Mouse (Mus musculus) brain, embryonic 14.5 days (tissue): ENCODE data around the gene Tsc22d1.

Experiments
- CTCF ChIP-seq: fragments of 200-500 bp; IDR thresholded peaks from 2 replicates; pipeline ENCODE4 v1.5.1; 2012; ENCODE audit warnings: inconsistent platforms, mild to moderate bottlenecking, moderate library complexity, borderline replicate concordance; ENCODE audit not compliant: insufficient read depth, insufficient read length; ENCODE audit errors: extremely low read depth
- POLR2A ChIP-seq: fragments of 200-500 bp; IDR thresholded peaks from 2 replicates; pipeline ENCODE4 v1.6.1; 2012; ENCODE audit warnings: mild to moderate bottlenecking, inconsistent platforms, borderline replicate concordance; ENCODE audit not compliant: poor library complexity, insufficient read depth, insufficient read length, severe bottlenecking; ENCODE audit errors: extremely low read depth

DNA sequence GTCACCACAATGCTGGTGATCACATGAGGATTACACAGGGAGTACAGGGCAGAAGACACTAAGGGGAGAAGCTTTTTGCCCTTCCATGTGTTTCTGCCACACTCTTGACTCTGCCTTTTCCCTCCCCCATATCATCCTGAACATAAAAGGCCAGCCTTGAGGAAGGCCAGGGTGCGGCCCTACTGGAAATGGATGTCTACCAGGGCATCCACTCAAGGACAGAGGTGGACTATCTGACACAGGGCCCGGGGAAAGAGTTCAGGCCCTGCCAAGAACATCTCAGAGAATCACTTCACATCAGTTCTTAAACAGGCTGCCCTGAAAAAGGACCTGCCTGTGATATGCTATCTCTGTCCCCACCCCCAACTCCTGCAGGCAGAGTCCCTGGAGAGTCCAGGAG, 126.6 kb downstream of the Tsc22d1 start:
- TF ChIP-seq POLR2A (no peak), CTCF (no peak)
